Mouse (Mus musculus) stomach, embryonic 14.5 days (tissue): ENCODE results near the gene Ch25h. TPM values are rescaled to one million over a fixed set of nuclear protein-coding genes. Genes with fewer than 3 reads are reported as not detected.
A peak's percentile ranks its signal among the peaks of the same experiment; 100 is the strongest.

Source experiments
- ATAC-seq: fragments of 200-750 bp; cut with Nextera tagmentation; 2 replicates; pipeline ENCODE4 v1.8.0; 2017; ENCODE audit warnings: low read depth, moderate TSS enrichment; ENCODE audit not compliant: insufficient number of reproducible peaks, insufficient read depth, low FRiP score
- H3K27ac ChIP-seq: fragments of 300-500 bp; sonication (generic); 2 replicates; pipeline ENCODE4 v1.5.1; 2014; ENCODE audit warnings: mild to moderate bottlenecking, low read length, moderate library complexity, mixed read lengths
- H3K27me3 ChIP-seq: fragments of 300-500 bp; sonication (generic); 2 replicates; pipeline ENCODE4 v1.6.1; 2014; ENCODE audit warnings: low read length, control low read depth, mixed read lengths; ENCODE audit not compliant: control insufficient read depth, insufficient read depth
- H3K36me3 ChIP-seq: fragments of 300-500 bp; sonication (generic); 2 replicates; pipeline ENCODE4 v1.6.1; 2014; ENCODE audit warnings: mild to moderate bottlenecking, control low read depth, low read length, moderate library complexity, mixed read lengths; ENCODE audit not compliant: control insufficient read depth, insufficient read depth
- H3K4me1 ChIP-seq: fragments of 300-500 bp; sonication (generic); 2 replicates; pipeline ENCODE4 v1.6.1; 2014; ENCODE audit warnings: low read length, control low read depth, mixed read lengths; ENCODE audit not compliant: control insufficient read depth, insufficient read depth
- H3K4me2 ChIP-seq: fragments of 300-500 bp; sonication (generic); replicated peaks from 2 replicates; pipeline ENCODE4 v1.6.1; 2014; ENCODE audit warnings: low read depth, low read length, control low read depth
- H3K4me3 ChIP-seq: fragments of 300-500 bp; sonication (generic); 2 replicates; pipeline ENCODE4 v1.5.1; 2014; ENCODE audit warnings: low read depth, low read length, control low read depth
- H3K9ac ChIP-seq: fragments of 300-500 bp; sonication (generic); replicated peaks from 2 replicates; pipeline ENCODE4 v1.6.1; 2014; ENCODE audit warnings: low read depth, mild to moderate bottlenecking, control low read depth, low read length, moderate library complexity, mixed read lengths
- H3K9me3 ChIP-seq: fragments of 300-500 bp; sonication (generic); 2 replicates; pipeline ENCODE4 v1.6.1; 2016; ENCODE audit warnings: low read depth, low read length, control low read depth; ENCODE audit not compliant: control insufficient read depth
- WGBS: fragments of 180-500 bp; shearing (Covaris S2); extraction: QIAGEN DNeasy Blood & Tissue Kit; methylation state at CpG from one replicate; pipeline ENCODE4 v1.1.7; 2014; 5-methylcytosine and 5-hydroxymethylcytosine counted together
- polyA plus RNA-seq: library from polyadenylated mRNA; unstranded; fragments of >200 nt; fragmentation: Nextera tagmentation; extraction: Ambion mirVana; gene quantifications from 2 replicates; pipeline ENCODE4 v1.2.1, GENCODE M21; 2014

Gene Ch25h
- polyA plus RNA-seq, 1 experiment from 2014 or later: 1.7 TPM

GRCm38 (mm10) chr19:34496353-34496752, 21.4 kb upstream of the Ch25h start:
- no peak overlapping the region for H3K27ac ChIP-seq
- ATAC-seq: no peak

GRCm38 (mm10) chr19:34493859-34494258, 18.9 kb upstream of the Ch25h start:
- no peaks in the 10 kb centered on the region for H3K4me1 ChIP-seq
- no peak overlapping the region for H3K9ac ChIP-seq
- no peak for ATAC-seq
- WGBS: 82% methylated on average over 4 of the region's 4 CpGs
- peaks cover 3% of the 10 kb centered on the region; the same call in 1 of the 2 replicates for H3K36me3 ChIP-seq
- no peak overlapping the region for H3K4me2 ChIP-seq
- no peak overlapping the region for H3K4me3 ChIP-seq
- H3K9me3 ChIP-seq: no peaks in the 10 kb centered on the region
- no peak overlapping the region for H3K27ac ChIP-seq
- H3K27me3 ChIP-seq: no peaks in the 10 kb centered on the region

More at GRCm38 (mm10) chr19:34496353-34496752, 21.4 kb upstream of the Ch25h start:
- Histone ChIP-seq H3K4me2 (no peak overlapping the region), H3K4me3 (no peak overlapping the region), H3K4me1 (no peaks in the 10 kb centered on the region), H3K27me3 (no peaks in the 10 kb centered on the region), H3K9ac (no peak overlapping the region), H3K9me3 (no peaks in the 10 kb centered on the region), H3K36me3 (peaks cover 3% of the 10 kb centered on the region; the same call in 1 of the 2 replicates)
- 68% methylated on average over 1 of the region's 1 CpGs for WGBS

- H3K36me3 ChIP-seq: no peaks in the 10 kb centered on the region
- no peak overlapping the region for H3K27ac ChIP-seq
- ATAC-seq: no peak
- no peak overlapping the region for H3K9ac ChIP-seq
- no peak overlapping the region for H3K4me2 ChIP-seq
- WGBS: 15% methylated on average over 4 of the region's 4 CpGs
- H3K27me3 ChIP-seq: no peaks in the 10 kb centered on the region
- H3K4me1 ChIP-seq: no peaks in the 10 kb centered on the region
- no peak overlapping the region for H3K4me3 ChIP-seq
- no peaks in the 10 kb centered on the region for H3K9me3 ChIP-seq
Observed at GRCm38 (mm10) chr19:34483547-34483946, 8.6 kb upstream of the Ch25h start.

- H3K9ac ChIP-seq: 0 out of 2 replicates have a peak overlapping the region, but pooled peaks have one; percentile 15
- no peaks in the 10 kb centered on the region for H3K36me3 ChIP-seq
- peak overlapping the region; percentile 98 for H3K4me2 ChIP-seq
- 6% methylated on average over 49 of the region's 49 CpGs for WGBS
- no peaks in the 10 kb centered on the region; the same call in 1 of the 2 replicates for H3K27me3 ChIP-seq
- ATAC-seq: peak; percentile 69; the same call in 1 of the 2 replicates
- no peak overlapping the region for H3K27ac ChIP-seq
- H3K9me3 ChIP-seq: no peaks in the 10 kb centered on the region
- peak overlapping the region; percentile 50 for H3K4me3 ChIP-seq
- peaks cover 6% of the 10 kb centered on the region; the same call in 1 of the 2 replicates for H3K4me1 ChIP-seq
Observed at GRCm38 (mm10) chr19:34474228-34474990, 555 bp downstream of the Ch25h start.

- no peak for ATAC-seq
- H3K4me2 ChIP-seq: no peak overlapping the region
- H3K4me3 ChIP-seq: no peak overlapping the region
- no peaks in the 10 kb centered on the region; the same call in 1 of the 2 replicates for H3K27me3 ChIP-seq
- no peak overlapping the region for H3K27ac ChIP-seq
- no peak overlapping the region for H3K9ac ChIP-seq
- H3K9me3 ChIP-seq: no peaks in the 10 kb centered on the region
- 88% methylated on average over 2 of the region's 2 CpGs for WGBS
- no peaks in the 10 kb centered on the region for H3K36me3 ChIP-seq
- H3K4me1 ChIP-seq: peaks cover 6% of the 10 kb centered on the region; the same call in 1 of the 2 replicates
Observed at GRCm38 (mm10) chr19:34471703-34472102, 3.3 kb downstream of the Ch25h start.

GRCm38 (mm10) chr19:34468794-34469193, 6.2 kb downstream of the Ch25h start:
- H3K9me3 ChIP-seq: no peaks in the 10 kb centered on the region
- no peak overlapping the region for H3K27ac ChIP-seq
- no peaks in the 10 kb centered on the region for H3K27me3 ChIP-seq
- H3K9ac ChIP-seq: no peak overlapping the region
- 27% methylated on average over 3 of the region's 3 CpGs for WGBS
- no peak overlapping the region for H3K4me2 ChIP-seq
- no peaks in the 10 kb centered on the region for H3K4me1 ChIP-seq
- no peak for ATAC-seq
- H3K4me3 ChIP-seq: no peak overlapping the region
- H3K36me3 ChIP-seq: no peaks in the 10 kb centered on the region

GRCm38 (mm10) chr19:34468216-34468615, 6.7 kb downstream of the Ch25h start:
- H3K27me3 ChIP-seq: no peaks in the 10 kb centered on the region
- no peaks in the 10 kb centered on the region for H3K4me1 ChIP-seq
- no peaks in the 10 kb centered on the region for H3K36me3 ChIP-seq
- no peaks in the 10 kb centered on the region for H3K9me3 ChIP-seq
- ATAC-seq: no peak
- H3K4me2 ChIP-seq: no peak overlapping the region
- WGBS: 36% methylated on average over 6 of the region's 6 CpGs
- no peak overlapping the region for H3K4me3 ChIP-seq
- no peak overlapping the region for H3K27ac ChIP-seq
- no peak overlapping the region for H3K9ac ChIP-seq

- ATAC-seq: no peak
- H3K4me2 ChIP-seq: no peak overlapping the region
- no peaks in the 10 kb centered on the region for H3K27me3 ChIP-seq
- no peak overlapping the region for H3K4me3 ChIP-seq
- no peak overlapping the region for H3K9ac ChIP-seq
- no peaks in the 10 kb centered on the region for H3K4me1 ChIP-seq
- 72% methylated on average over 3 of the region's 3 CpGs for WGBS
- no peaks in the 10 kb centered on the region for H3K36me3 ChIP-seq
- H3K9me3 ChIP-seq: no peaks in the 10 kb centered on the region
- H3K27ac ChIP-seq: no peak overlapping the region
Observed at GRCm38 (mm10) chr19:34464453-34464852, 10.5 kb downstream of the Ch25h start.
